7 mouse cellular contexts compared by ENCODE assay signal in genomic region chr10:80298571-80299281, GRCm38 (mm10). TPM values are rescaled to one million over a fixed set of nuclear protein-coding genes. Genes with fewer than 3 reads are reported as not detected.
A peak's percentile ranks its signal among the peaks of the same experiment; 100 is the strongest.
DNase-seq lines count a peak whose midpoint lies in the region; ATAC-seq and TF ChIP-seq lines count a peak whose summit lies in the region.

No protein-coding gene starts in this region.

- H3K4me2 ChIP-seq in hindbrain, embryonic 14.5 days (replicated peaks): peak overlapping the region; percentile 95

- H3K27me3 ChIP-seq in forebrain, embryonic 10.5 days (ENCODE audit: poor library complexity, severe bottlenecking): peaks cover 72% of the 10 kb centered on the region
- no peaks in the 10 kb centered on the region for H3K27me3 ChIP-seq in hindbrain, embryonic 14.5 days (ENCODE audit: control insufficient read depth, insufficient read depth, low read length)
- peaks cover 76% of the 10 kb centered on the region for H3K27me3 ChIP-seq in limb, embryonic 10.5 days (ENCODE audit: low read depth, poor library complexity, severe bottlenecking)

- peak overlapping the region; percentile 96 for H3K9ac ChIP-seq in hindbrain, embryonic 14.5 days

- H3K36me3 ChIP-seq in forebrain, embryonic 10.5 days (replicated peaks): peaks cover 33% of the 10 kb centered on the region
- H3K36me3 ChIP-seq in hindbrain, embryonic 14.5 days (replicated peaks; ENCODE audit: control insufficient read depth, insufficient read depth): peaks cover 37% of the 10 kb centered on the region
- peaks cover 18% of the 10 kb centered on the region for H3K36me3 ChIP-seq in limb, embryonic 10.5 days

- DNase-seq in MN1 (ENCODE audit: low spot score): peak; percentile 92
- DNase-seq in brain, embryonic 14.5 days (ENCODE audit: low read depth): peak; percentile 98
- peak; percentile 92 for DNase-seq in forebrain, embryonic 10.5 days (ENCODE audit: extremely low spot score, low spot score)
- peak; percentile 91 for DNase-seq in hindbrain, embryonic 14.5 days (ENCODE audit: low spot score)
- DNase-seq in limb, embryonic 10.5 days (ENCODE audit: low spot score): peak; percentile 89
- peak; percentile 93 for DNase-seq in right cerebral cortex, postnatal 25 days
- DNase-seq in natural killer cell, adult 2 months (ENCODE audit: low spot score in 2 of 2): no peak

- TF ChIP-seq CTCF in brain, embryonic 14.5 days (IDR thresholded peaks at IDR 0.05; ENCODE audit: borderline replicate concordance, extremely low read depth, insufficient read depth, insufficient read length): no peak

- H3K9me3 ChIP-seq in forebrain, embryonic 10.5 days: no peaks in the 10 kb centered on the region
- H3K9me3 ChIP-seq in hindbrain, embryonic 14.5 days (ENCODE audit: control insufficient read depth, low read length): no peaks in the 10 kb centered on the region
- H3K9me3 ChIP-seq in limb, embryonic 10.5 days (replicated peaks): no peaks in the 10 kb centered on the region

- H3K27ac ChIP-seq in forebrain, embryonic 10.5 days: peak overlapping the region; percentile 89
- H3K27ac ChIP-seq in hindbrain, embryonic 14.5 days: peak overlapping the region; percentile 96
- peak overlapping the region; percentile 84 for H3K27ac ChIP-seq in limb, embryonic 10.5 days

- peaks cover 92% of the 10 kb centered on the region for H3K4me1 ChIP-seq in forebrain, embryonic 10.5 days
- H3K4me1 ChIP-seq in hindbrain, embryonic 14.5 days (replicated peaks; ENCODE audit: control insufficient read depth, insufficient read depth, low read length): peaks cover 63% of the 10 kb centered on the region
- peaks cover 58% of the 10 kb centered on the region for H3K4me1 ChIP-seq in limb, embryonic 10.5 days

- H3K4me3 ChIP-seq in forebrain, embryonic 10.5 days: peak overlapping the region; percentile 57
- H3K4me3 ChIP-seq in hindbrain, embryonic 14.5 days (replicated peaks; ENCODE audit: low read length): peak overlapping the region; percentile 52
- peak overlapping the region; percentile 56 for H3K4me3 ChIP-seq in limb, embryonic 10.5 days

- TF ChIP-seq POLR2A in brain, embryonic 14.5 days (IDR thresholded peaks at IDR 0.05; ENCODE audit: borderline replicate concordance, extremely low read depth, insufficient read depth, insufficient read length, poor library complexity, severe bottlenecking): peak; percentile 96

- WGBS in forebrain, embryonic 10.5 days: 5% methylated on average over 26 of the region's 26 CpGs
- 4% methylated on average over 26 of the region's 26 CpGs for WGBS in hindbrain, embryonic 14.5 days
- WGBS in limb, embryonic 10.5 days: 5% methylated on average over 26 of the region's 26 CpGs

- ATAC-seq in hindbrain, embryonic 14.5 days (ENCODE audit: low FRiP score): peak; percentile 77

RNA-seq across cellular contexts. Expression of gene Apc2, which starts 2.9 kb away (rescaled TPM):
- polyA plus RNA-seq in brain, embryonic 14.5 days (2012; rRNA removed): 189 and 292 TPM in 2 replicates
- polyA plus RNA-seq in forebrain, embryonic 10.5 days (2016; fragmentation: Nextera tagmentation; extraction: Ambion mirVana): 19.4 and 27.0 TPM in 2 replicates
- 200 and 216 TPM in 2 replicates for polyA plus RNA-seq in hindbrain, embryonic 14.5 days (2014; fragmentation: Nextera tagmentation; extraction: Ambion mirVana)
- 0.90 and 2.9 TPM in 2 replicates for polyA plus RNA-seq in limb, embryonic 10.5 days (2016; fragmentation: Nextera tagmentation; extraction: Ambion mirVana)

RNA-seq across cellular contexts. Expression of gene Rps15, which starts 6.5 kb away (rescaled TPM):
- polyA plus RNA-seq in brain, embryonic 14.5 days (2012; rRNA removed): 2,157 and 2,683 TPM in 2 replicates
- polyA plus RNA-seq in forebrain, embryonic 10.5 days (2016; fragmentation: Nextera tagmentation; extraction: Ambion mirVana): 1,138 and 1,144 TPM in 2 replicates
- 570 and 649 TPM in 2 replicates for polyA plus RNA-seq in hindbrain, embryonic 14.5 days (2014; fragmentation: Nextera tagmentation; extraction: Ambion mirVana)
- polyA plus RNA-seq in limb, embryonic 10.5 days (2016; fragmentation: Nextera tagmentation; extraction: Ambion mirVana): 1,092 and 1,255 TPM in 2 replicates

RNA-seq across cellular contexts. Expression of gene 2310011J03Rik, which starts 21.6 kb away (rescaled TPM):
- polyA plus RNA-seq in brain, embryonic 14.5 days (2012; rRNA removed): 22.5 and 32.9 TPM in 2 replicates
- polyA plus RNA-seq in forebrain, embryonic 10.5 days (2016; fragmentation: Nextera tagmentation; extraction: Ambion mirVana): 56.4 and 60.2 TPM in 2 replicates
- polyA plus RNA-seq in hindbrain, embryonic 14.5 days (2014; fragmentation: Nextera tagmentation; extraction: Ambion mirVana): 23.3 and 24.5 TPM in 2 replicates
- polyA plus RNA-seq in limb, embryonic 10.5 days (2016; fragmentation: Nextera tagmentation; extraction: Ambion mirVana): 58.2 and 60.9 TPM in 2 replicates

RNA-seq across cellular contexts. Expression of gene Pcsk4, which starts 30.6 kb away (rescaled TPM):
- polyA plus RNA-seq in brain, embryonic 14.5 days (2012; rRNA removed): 4.5 and 6.0 TPM in 2 replicates
- 5.7 and 6.7 TPM in 2 replicates for polyA plus RNA-seq in forebrain, embryonic 10.5 days (2016; fragmentation: Nextera tagmentation; extraction: Ambion mirVana)
- 4.4 and 4.7 TPM in 2 replicates for polyA plus RNA-seq in hindbrain, embryonic 14.5 days (2014; fragmentation: Nextera tagmentation; extraction: Ambion mirVana)
- polyA plus RNA-seq in limb, embryonic 10.5 days (2016; fragmentation: Nextera tagmentation; extraction: Ambion mirVana): 6.1 and 6.3 TPM in 2 replicates

RNA-seq across cellular contexts. Expression of gene Reep6, which starts 31.0 kb away (rescaled TPM):
- 1.7 and 4.6 TPM in 2 replicates for polyA plus RNA-seq in brain, embryonic 14.5 days (2012; rRNA removed)
- polyA plus RNA-seq in forebrain, embryonic 10.5 days (2016; fragmentation: Nextera tagmentation; extraction: Ambion mirVana): 7.7 and 9.1 TPM in 2 replicates
- polyA plus RNA-seq in hindbrain, embryonic 14.5 days (2014; fragmentation: Nextera tagmentation; extraction: Ambion mirVana): 5.3 and 5.8 TPM in 2 replicates
- polyA plus RNA-seq in limb, embryonic 10.5 days (2016; fragmentation: Nextera tagmentation; extraction: Ambion mirVana): 5.4 and 6.6 TPM in 2 replicates

Comparison
In these comparisons a context has a peak if more than half of its experiments do, and no peak if none do; other contexts are left out.
1. DNase-seq: peak in MN1 (single experiment), brain, embryonic 14.5 days (single experiment), forebrain, embryonic 10.5 days (single experiment), hindbrain, embryonic 14.5 days (single experiment), limb, embryonic 10.5 days (single experiment) and right cerebral cortex, postnatal 25 days (single experiment); none in natural killer cell, adult 2 months (0 of 2).
2. Peak in every context shown above with its lines, with median percentiles within 50 percentile points of each other: H3K27ac ChIP-seq and H3K4me3 ChIP-seq.